Mouse (Mus musculus) liver, adult 2 months (tissue): ENCODE measurements around the gene Ptges2. TPM values are rescaled to one million over a fixed set of nuclear protein-coding genes. Genes with fewer than 3 reads are reported as not detected.

Experiments
- DNase-seq: peaks from one replicate; pipeline ENCODE4 v3.0.0-alpha.2; 2011; ENCODE audit warnings: low read depth, low spot score; ENCODE audit errors: extremely low read depth
- H3K27ac ChIP-seq: fragments of 200-500 bp; replicated peaks from 2 replicates; pipeline ENCODE4 v1.5.1; 2012; ENCODE audit warnings: low read depth, mild to moderate bottlenecking, control low read depth, inconsistent platforms, low read length; ENCODE audit not compliant: insufficient read depth
- H3K27me3 ChIP-seq: fragments of 200-500 bp; 2 replicates; pipeline ENCODE4 v1.6.1; 2012; ENCODE audit warnings: mild to moderate bottlenecking, moderate library complexity, low read length, inconsistent platforms; ENCODE audit not compliant: control insufficient read depth, insufficient read depth
- H3K36me3 ChIP-seq: fragments of 200-500 bp; 2 replicates; pipeline ENCODE4 v1.6.1; 2012; ENCODE audit warnings: low read length, inconsistent platforms; ENCODE audit not compliant: control insufficient read depth, insufficient read depth
- H3K4me1 ChIP-seq: fragments of 200-500 bp; 2 replicates; pipeline ENCODE4 v1.6.1; 2011; ENCODE audit warnings: low read length; ENCODE audit not compliant: control insufficient read depth, insufficient read depth
- H3K4me3 ChIP-seq: fragments of 200-500 bp; 2 replicates; pipeline ENCODE4 v1.5.1; 2011; ENCODE audit warnings: low read depth, mild to moderate bottlenecking, control low read depth, low read length, moderate library complexity; ENCODE audit not compliant: insufficient read depth
- H3K79me2 ChIP-seq: fragments of 200-500 bp; 2 replicates; pipeline ENCODE4 v1.6.1; 2012; ENCODE audit warnings: inconsistent platforms, mild to moderate bottlenecking, low read length, moderate library complexity; ENCODE audit not compliant: control insufficient read depth, insufficient read depth
- H3K9ac ChIP-seq: fragments of 200-500 bp; 2 replicates; pipeline ENCODE4 v1.6.1; 2012; ENCODE audit warnings: low read depth, mild to moderate bottlenecking, control low read depth, inconsistent platforms, low read length
- CTCF ChIP-seq: fragments of 200-500 bp; IDR thresholded peaks from 2 replicates; pipeline ENCODE4 v1.5.1; 2011; ENCODE audit warnings: low read depth, low read length, control low read depth
- POLR2A ChIP-seq: fragments of 200-500 bp; IDR thresholded peaks from 2 replicates; pipeline ENCODE4 v1.6.1; 2011; ENCODE audit warnings: low read length, control low read depth; ENCODE audit not compliant: insufficient read depth; ENCODE audit errors: extremely low read depth
- WGBS: fragments of 180-500 bp; shearing (Covaris S2); methylation state at CpG from one replicate; pipeline ENCODE4 v1.1.7; 2018; 5-methylcytosine and 5-hydroxymethylcytosine counted together
- polyA plus RNA-seq: library from polyadenylated mRNA; depleted of rRNA; stranded (reverse); fragments of >200 nt; gene quantifications from 2 replicates; pipeline ENCODE4 v1.2.3, GENCODE M21; 2012
- total RNA-seq: library from RNA; depleted of rRNA; stranded (reverse); fragments of >200 nt; gene quantifications from 2 replicates; pipeline ENCODE4 v1.2.3, GENCODE M21; 2014

The Ptges2 gene
- total and polyA plus RNA-seq, 2 experiments = 24.4 to 30.7 TPM

- H3K36me3 ChIP-seq = peaks cover 53% of the 10 kb centered on the region
- TF ChIP-seq CTCF = no peak
- 0 out of 2 replicates have a peak, but pooled peaks have one; percentile 35 for TF ChIP-seq POLR2A
- DNase-seq = peak; percentile 82
- peak overlapping the region; percentile 86 for H3K27ac ChIP-seq
- H3K4me1 ChIP-seq = peaks cover 38% of the 10 kb centered on the region
- H3K79me2 ChIP-seq = peaks cover 3% of the 10 kb centered on the region; the same call in 1 of the 2 replicates
- H3K27me3 ChIP-seq = no peaks in the 10 kb centered on the region
- H3K4me3 ChIP-seq = peak overlapping the region; percentile 61; the same call in 1 of the 2 replicates
- 26% methylated on average over 12 of the region's 12 CpGs for WGBS
- H3K9ac ChIP-seq = peak overlapping the region; percentile 78
These were observed 24.4 kb downstream of the Ptges2 start for GRCm38 (mm10) chr2:32420066-32420608.

- H3K9ac ChIP-seq = peak overlapping the region; percentile 78
- H3K4me3 ChIP-seq = peak overlapping the region; percentile 61
- no peaks in the 10 kb centered on the region for H3K27me3 ChIP-seq
- peaks cover 38% of the 10 kb centered on the region for H3K4me1 ChIP-seq
- DNase-seq = peak; percentile 69
- peaks cover 3% of the 10 kb centered on the region; the same call in 1 of the 2 replicates for H3K79me2 ChIP-seq
- peak overlapping the region; percentile 86 for H3K27ac ChIP-seq
- H3K36me3 ChIP-seq = peaks cover 48% of the 10 kb centered on the region
- WGBS = 31% methylated on average over 6 of the region's 6 CpGs
- no peak for TF ChIP-seq CTCF
- no peak for TF ChIP-seq POLR2A
These were observed 25.0 kb downstream of the Ptges2 start for GRCm38 (mm10) chr2:32420647-32421046.

- DNase-seq = peak; percentile 81
- TF ChIP-seq POLR2A = 0 out of 2 replicates have a peak, but pooled peaks have one; percentile 7
- TF ChIP-seq CTCF = no peak
- Histone ChIP-seq H3K27ac (peak overlapping the region; percentile 86), H3K79me2 (peaks cover 5% of the 10 kb centered on the region; the same call in 1 of the 2 replicates), H3K27me3 (no peaks in the 10 kb centered on the region), H3K9ac (peak overlapping the region; percentile 78), H3K4me3 (peak overlapping the region; percentile 61), H3K4me1 (peaks cover 30% of the 10 kb centered on the region), H3K36me3 (peaks cover 36% of the 10 kb centered on the region)
- 30% methylated on average over 6 of the region's 6 CpGs for WGBS
These were observed 26.2 kb downstream of the Ptges2 start for GRCm38 (mm10) chr2:32421851-32422251.

- Histone ChIP-seq H3K27ac (peak overlapping the region; percentile 86), H3K4me1 (peaks cover 20% of the 10 kb centered on the region), H3K27me3 (no peaks in the 10 kb centered on the region), H3K4me3 (peak overlapping the region; percentile 61), H3K79me2 (peaks cover 7% of the 10 kb centered on the region; the same call in 1 of the 2 replicates), H3K9ac (peak overlapping the region; percentile 78), H3K36me3 (peaks cover 22% of the 10 kb centered on the region)
- no peak for TF ChIP-seq CTCF
- peak; percentile 93 for TF ChIP-seq POLR2A
- 1% methylated on average over 14 of the region's 14 CpGs for WGBS
- DNase-seq = peak; percentile 100
These were observed 28.0 kb downstream of the Ptges2 start for GRCm38 (mm10) chr2:32423481-32424331.

GRCm38 (mm10) chr2:32424796-32425195, 29.1 kb downstream of the Ptges2 start:
- 20% methylated on average over 3 of the region's 3 CpGs for WGBS
- peak; percentile 79 for DNase-seq
- Histone ChIP-seq H3K36me3 (peaks cover 14% of the 10 kb centered on the region), H3K79me2 (peaks cover 14% of the 10 kb centered on the region), H3K27me3 (no peaks in the 10 kb centered on the region), H3K4me3 (no peak overlapping the region), H3K9ac (peak overlapping the region; percentile 42), H3K27ac (peak overlapping the region; percentile 86), H3K4me1 (peaks cover 17% of the 10 kb centered on the region)
- no peak for TF ChIP-seq POLR2A
- TF ChIP-seq CTCF = no peak
